Mouse (Mus musculus): ENCODE data around the gene Olfr763. TPM values are rescaled to one million over a fixed set of nuclear protein-coding genes. Genes with fewer than 3 reads are reported as not detected.

Gene Olfr763
- total RNA-seq (2023) = not detected

GRCm38 (mm10) chr10:129010288-129010841 is at the start of gene Olfr763:
TSS of gene Olfr763 (plus strand) at chr10:129010791.

GRCm38 (mm10) chr10:128989131-128989530 is 21.5 kb upstream of the Olfr763 start, which contains the start of gene Olfr9:
TSS of gene Olfr9 (plus strand) at chr10:128989431.

GRCm38 (mm10) chr10:129039796-129040195 is 29.2 kb downstream of the Olfr763 start, which contains the start of gene Olfr764-ps1:
TSS of gene Olfr764-ps1 (minus strand) at chr10:129039896.

GRCm38 (mm10) chr10:129049898-129050297 is 39.3 kb downstream of the Olfr763 start, which contains the start of gene Olfr765:
TSS of gene Olfr765 (minus strand) at chr10:129049998.

Other genes with a start within 250 kb of the Olfr763 start
- 1 to 10 TPM; 4.4 to 6.1 TPM for gene Mmp19, start 219.9 kb upstream of the Olfr763 start, total RNA-seq (2023)
- 10 to 100 TPM; 67.2 to 71.3 TPM for gene Dnajc14, start 206.7 kb upstream of the Olfr763 start, total RNA-seq (2023)
- gene Tmem198b, start 206.4 kb upstream of the Olfr763 start, total RNA-seq (2023) = 1 to 10 TPM; 4.8 to 5.1 TPM
- gene Sarnp, start 193.5 kb upstream of the Olfr763 start, total RNA-seq (2023) = 10 to 100 TPM; 33.1 to 39.1 TPM
- gene Ormdl2, start 189.1 kb upstream of the Olfr763 start, total RNA-seq (2023) = 10 to 100 TPM; 17.9 to 23.0 TPM
- gene Gdf11, start 119.1 kb upstream of the Olfr763 start, total RNA-seq (2023) = under 1 TPM; 0.15 to 0.20 TPM
- gene Cd63, start 109.8 kb upstream of the Olfr763 start, total RNA-seq (2023) = 100 to 1,000 TPM; 129 to 165 TPM
- 1 to 10 TPM; 5.5 to 6.2 TPM for gene Rdh5, start 87.9 kb upstream of the Olfr763 start, total RNA-seq (2023)
- gene Bloc1s1, start 86.8 kb upstream of the Olfr763 start, total RNA-seq (2023) = 100 to 1,000 TPM; 100 to 105 TPM
- under 1 TPM; 0.13 to 0.42 TPM for gene Itga7, start 77.0 kb upstream of the Olfr763 start, total RNA-seq (2023)
- gene Mettl7b, start 49.8 kb upstream of the Olfr763 start, total RNA-seq (2023) = not detected
- gene Olfr9, start 21.4 kb upstream of the Olfr763 start, total RNA-seq (2023) = not detected
- gene Olfr764-ps1, start 29.1 kb downstream of the Olfr763 start, total RNA-seq (2023) = not detected
- not detected for gene Olfr765, start 39.2 kb downstream of the Olfr763 start, total RNA-seq (2023)
- not detected for gene Olfr766-ps1, start 58.2 kb downstream of the Olfr763 start, total RNA-seq (2023)
- not detected for gene Olfr767, start 72.1 kb downstream of the Olfr763 start, total RNA-seq (2023)
- not detected for gene Olfr768, start 88.6 kb downstream of the Olfr763 start, total RNA-seq (2023)
- not detected for gene Olfr769, start 107.1 kb downstream of the Olfr763 start, total RNA-seq (2023)
- gene Olfr770, start 128.2 kb downstream of the Olfr763 start, total RNA-seq (2023) = not detected
- not detected for gene Olfr771, start 154.0 kb downstream of the Olfr763 start, total RNA-seq (2023)
- gene Olfr772, start 167.1 kb downstream of the Olfr763 start, total RNA-seq (2023) = not detected
- gene Olfr773, start 176.6 kb downstream of the Olfr763 start, total RNA-seq (2023) = not detected
- gene Olfr774, start 225.4 kb downstream of the Olfr763 start, total RNA-seq (2023) = not detected
- not detected for gene Olfr775, start 237.6 kb downstream of the Olfr763 start, total RNA-seq (2023)
- gene Olfr776, start 248.3 kb downstream of the Olfr763 start, total RNA-seq (2023) = not detected